Mouse (Mus musculus): ENCODE measurements at regions not wholly inside any gene's neighbourhood (a gene's known extent, or its start where the extent isn't known, plus 50 kb on each side); places are given as distances from the start of the nearest gene placed in this dataset.

DNA sequence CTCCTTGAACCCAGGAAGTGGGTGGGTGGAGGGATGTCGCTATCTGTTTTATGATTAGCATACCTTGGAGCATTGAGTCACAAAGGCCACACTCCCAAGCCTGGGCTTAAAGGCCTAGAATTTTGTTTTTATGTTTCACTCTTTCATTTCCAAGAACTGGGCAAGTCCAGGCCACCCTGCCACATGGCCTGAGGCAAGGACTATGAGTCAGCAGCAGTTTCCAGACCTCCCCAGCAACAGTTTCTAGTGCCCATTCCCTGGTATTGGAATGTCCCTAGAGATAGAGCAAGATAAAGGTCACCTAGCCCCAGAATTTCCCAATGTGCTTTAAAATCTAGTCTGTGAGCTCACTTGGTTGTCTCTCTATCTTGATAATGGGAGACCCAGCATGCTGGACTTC, 178.0 kb downstream of the Samd5 start:
- ATAC-seq (ENCODE audit: extremely low read depth, insufficient number of reproducible peaks, low FRiP score, poor library complexity, severe bottlenecking), result no peak

DNA sequence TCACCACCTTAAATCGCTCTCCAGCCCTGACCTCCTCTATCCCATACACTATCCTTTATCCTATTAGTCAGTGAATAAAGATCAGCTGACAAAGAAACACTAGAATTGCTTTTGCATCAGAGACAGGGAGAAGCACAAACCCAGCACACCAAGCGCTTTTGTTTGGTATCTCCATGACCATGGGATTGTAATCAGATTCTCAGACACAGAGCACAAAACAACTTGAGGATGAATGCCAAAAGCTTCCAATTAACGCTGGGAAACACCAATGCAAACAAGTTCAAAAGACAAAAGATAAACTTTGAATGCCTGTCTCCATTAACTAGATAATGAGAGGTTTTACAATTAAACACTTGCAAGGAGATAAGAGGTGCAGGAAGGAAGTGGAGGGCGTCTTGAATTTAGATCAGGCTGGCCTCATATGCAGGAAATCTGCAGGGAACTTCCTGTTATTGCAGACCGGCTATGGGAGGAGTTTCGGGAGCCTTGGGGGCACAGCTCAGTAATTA, 179.8 kb downstream of the Samd5 start:
- ATAC-seq (ENCODE audit: extremely low read depth, insufficient number of reproducible peaks, low FRiP score, poor library complexity, severe bottlenecking), result no peak

DNA sequence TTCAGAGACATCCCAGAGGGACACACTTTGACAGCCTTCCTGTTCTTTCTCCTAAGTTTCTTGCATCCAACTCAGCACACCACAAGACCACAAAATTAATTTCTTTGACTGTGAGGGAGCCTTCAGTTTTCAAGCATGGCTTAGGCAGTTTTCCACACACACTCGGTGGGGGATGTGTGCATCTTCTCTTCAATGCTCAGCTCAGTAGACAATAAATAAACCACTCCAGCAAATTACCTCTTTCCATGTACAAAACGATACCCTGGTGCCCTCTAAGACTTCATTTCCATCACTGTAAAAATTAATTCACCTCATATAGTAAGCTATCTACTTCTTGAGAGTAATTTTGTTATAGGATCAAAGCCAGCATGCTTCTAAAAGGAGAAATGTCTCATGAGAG, 184.6 kb downstream of the Samd5 start:
- ATAC-seq (ENCODE audit: extremely low read depth, insufficient number of reproducible peaks, low FRiP score, poor library complexity, severe bottlenecking), result no peak

DNA sequence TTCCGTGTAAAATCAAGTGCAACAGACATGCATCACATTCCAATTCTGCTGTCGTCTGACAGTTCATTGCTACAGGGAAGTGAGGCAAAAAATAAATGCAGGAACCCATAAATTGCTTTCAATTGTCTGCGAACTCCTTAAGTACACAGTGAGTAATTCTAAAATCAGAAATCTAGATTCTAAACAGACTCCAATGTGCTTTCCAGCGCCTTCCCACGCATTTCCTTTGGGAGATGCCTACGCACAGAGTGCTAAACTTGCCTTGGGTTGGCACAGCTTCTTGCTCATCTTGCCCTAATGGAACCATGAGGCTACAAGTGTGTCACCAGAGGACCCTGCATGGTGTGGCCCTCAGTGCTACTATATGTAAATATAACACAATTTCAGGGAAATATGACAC, 212.6 kb downstream of the Samd5 start:
- no peak for ATAC-seq (ENCODE audit: extremely low read depth, insufficient number of reproducible peaks, low FRiP score, poor library complexity, severe bottlenecking)

DNA sequence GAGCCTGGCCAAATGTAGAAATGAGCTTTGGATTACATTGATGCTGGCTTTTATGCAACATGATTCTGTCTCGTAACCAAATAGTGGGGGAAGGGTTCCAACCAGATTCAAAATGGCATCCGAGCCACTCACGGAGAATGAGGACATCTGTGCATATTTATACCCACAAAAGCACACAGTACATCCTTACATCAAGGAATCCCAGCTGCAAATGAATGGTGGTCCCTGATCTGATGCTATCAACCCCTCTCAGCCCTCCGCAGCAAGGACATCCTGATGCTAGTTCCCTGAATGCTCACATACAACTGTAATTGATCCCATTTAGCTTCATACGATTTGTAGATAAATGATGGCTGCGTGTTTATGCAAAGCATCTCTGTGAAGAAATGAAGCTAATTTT, 215.9 kb downstream of the Samd5 start:
- no peak for ATAC-seq (ENCODE audit: extremely low read depth, insufficient number of reproducible peaks, low FRiP score, poor library complexity, severe bottlenecking)

DNA sequence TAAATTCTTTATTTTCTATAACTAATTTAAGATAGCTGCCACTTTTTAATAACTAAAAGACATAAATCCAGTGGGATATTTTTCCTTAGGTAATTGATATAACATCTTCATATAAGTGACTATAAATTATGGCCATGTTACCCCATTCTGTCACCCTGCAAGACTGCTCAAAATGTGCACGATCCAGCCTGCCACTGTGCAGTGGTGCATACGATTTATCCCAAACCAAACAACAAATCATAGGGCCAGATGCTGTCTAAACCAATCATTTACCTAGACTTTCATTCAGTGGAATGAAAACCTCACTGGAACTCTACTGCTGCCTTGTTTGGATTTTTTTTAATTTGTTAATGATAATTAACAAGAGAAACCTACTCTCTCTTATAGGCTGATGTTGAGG, 216.5 kb downstream of the Samd5 start:
- no peak for ATAC-seq (ENCODE audit: extremely low read depth, insufficient number of reproducible peaks, low FRiP score, poor library complexity, severe bottlenecking)

DNA sequence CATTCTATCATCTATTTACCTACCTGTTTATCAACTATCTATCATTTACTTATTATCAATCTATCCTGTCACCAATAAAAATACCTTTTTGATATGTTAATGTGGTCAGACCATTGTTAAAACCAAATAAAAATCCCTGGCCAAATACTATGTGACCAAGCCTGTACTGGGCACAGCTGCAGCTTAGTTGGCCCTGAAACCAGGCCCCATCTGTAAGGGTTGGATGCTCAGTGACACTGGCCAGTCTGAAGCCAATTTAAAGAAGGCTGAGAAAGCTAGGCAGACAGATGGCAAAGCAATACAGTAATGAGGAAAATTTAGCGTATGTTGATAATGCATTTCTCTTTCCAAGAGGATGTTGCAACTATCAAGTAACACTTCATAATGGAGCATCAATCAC, 217.8 kb downstream of the Samd5 start:
- ATAC-seq (ENCODE audit: extremely low read depth, insufficient number of reproducible peaks, low FRiP score, poor library complexity, severe bottlenecking), result no peak

DNA sequence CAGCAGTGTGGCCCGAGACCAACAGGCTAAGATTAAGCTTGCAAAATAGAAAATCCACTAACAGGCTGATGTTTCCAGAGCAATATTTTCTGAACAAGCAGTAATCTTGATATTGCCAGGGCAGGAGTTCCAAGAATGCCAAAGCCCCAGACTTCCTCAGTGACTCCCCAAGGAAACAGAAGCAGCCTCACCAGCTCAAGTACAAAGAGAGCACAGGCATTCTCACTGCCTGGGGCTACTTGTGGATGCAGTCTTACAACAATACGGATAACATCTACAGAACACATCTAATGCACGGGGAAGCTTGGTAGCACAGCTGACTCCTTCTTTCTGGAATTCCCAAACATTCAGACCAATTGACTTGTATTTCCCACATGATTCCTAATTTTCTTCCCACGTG, 235.9 kb downstream of the Samd5 start:
- ATAC-seq (ENCODE audit: extremely low read depth, insufficient number of reproducible peaks, low FRiP score, poor library complexity, severe bottlenecking), result no peak

DNA sequence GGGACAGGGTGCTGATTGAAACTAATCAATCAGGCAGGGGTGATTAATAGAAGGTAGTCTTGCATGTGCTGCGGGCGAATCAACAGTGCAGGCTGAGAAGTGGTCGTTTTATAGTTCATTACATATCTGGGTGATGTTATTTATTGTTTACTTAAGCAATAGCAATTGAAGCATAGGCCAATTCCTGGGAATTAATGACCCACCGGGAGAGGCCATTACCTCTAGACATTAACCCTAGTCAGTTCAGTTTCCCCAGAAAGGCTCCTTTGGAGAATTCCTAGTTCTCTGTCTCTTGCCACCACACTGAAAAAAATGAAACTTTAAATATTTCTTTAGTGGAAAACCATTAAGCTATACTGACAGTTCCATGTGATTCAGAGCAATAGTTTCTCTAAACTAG, 236.6 kb downstream of the Samd5 start:
- ATAC-seq (ENCODE audit: extremely low read depth, insufficient number of reproducible peaks, low FRiP score, poor library complexity, severe bottlenecking), result no peak

DNA sequence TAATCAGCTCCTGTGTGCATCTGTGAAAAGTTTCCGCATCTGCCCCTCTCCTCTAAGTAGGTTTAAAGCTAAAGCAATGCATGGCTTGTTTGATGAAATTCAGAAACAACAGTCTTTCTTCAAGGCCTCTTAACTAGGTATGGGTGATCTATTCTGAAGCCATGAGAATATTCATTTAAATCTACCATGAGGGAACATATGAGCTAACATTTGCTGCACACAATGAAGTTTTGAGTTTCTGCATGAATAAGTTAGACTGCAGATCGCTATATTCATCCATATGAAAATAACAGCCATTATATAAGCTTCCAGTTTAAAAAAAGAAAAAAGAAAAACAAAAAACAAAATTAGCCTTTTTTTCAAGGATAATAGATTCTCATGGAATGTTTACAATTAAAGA, 245.9 kb downstream of the Samd5 start:
- no peak for ATAC-seq (ENCODE audit: extremely low read depth, insufficient number of reproducible peaks, low FRiP score, poor library complexity, severe bottlenecking)

DNA sequence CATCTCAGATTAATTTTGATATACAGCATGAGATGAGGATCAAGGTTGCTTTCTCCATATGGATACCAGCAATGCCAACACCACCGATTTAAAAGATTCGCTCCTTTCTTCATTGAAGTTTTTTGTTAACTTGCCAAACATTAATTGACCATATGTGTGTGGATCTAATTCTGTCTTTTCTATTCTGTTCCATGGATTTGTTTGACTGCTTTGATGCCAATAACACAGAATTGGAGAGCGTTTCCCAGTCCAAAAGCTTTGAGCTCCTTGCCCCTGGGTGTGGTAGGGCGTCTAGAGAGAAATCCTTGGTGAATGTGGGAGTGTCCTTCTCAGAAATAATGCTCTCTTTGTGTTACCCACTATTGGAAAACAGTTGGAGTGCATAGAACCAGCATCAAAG, 254.3 kb downstream of the Samd5 start:
- no peak for ATAC-seq (ENCODE audit: extremely low read depth, insufficient number of reproducible peaks, low FRiP score, poor library complexity, severe bottlenecking)

DNA sequence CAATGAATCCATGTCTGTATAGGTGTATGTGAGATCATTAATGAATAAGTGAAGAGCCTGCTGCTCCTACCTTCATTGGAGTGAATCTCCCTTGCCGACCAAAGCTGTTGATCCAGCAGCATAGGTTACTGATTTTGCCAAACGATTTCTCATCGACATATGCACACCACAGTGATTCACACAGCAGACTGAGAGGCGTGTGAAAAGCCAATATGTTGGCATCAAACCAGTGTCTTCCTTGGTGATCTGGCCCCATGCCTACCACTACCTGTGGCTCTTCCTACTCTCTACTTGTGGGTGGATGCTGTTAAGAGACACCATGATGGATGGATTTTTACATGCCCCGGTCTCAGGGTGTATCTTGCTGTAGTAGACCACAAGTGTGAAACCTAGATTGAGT, 258.3 kb downstream of the Samd5 start:
- no peak for ATAC-seq (ENCODE audit: extremely low read depth, insufficient number of reproducible peaks, low FRiP score, poor library complexity, severe bottlenecking)

DNA sequence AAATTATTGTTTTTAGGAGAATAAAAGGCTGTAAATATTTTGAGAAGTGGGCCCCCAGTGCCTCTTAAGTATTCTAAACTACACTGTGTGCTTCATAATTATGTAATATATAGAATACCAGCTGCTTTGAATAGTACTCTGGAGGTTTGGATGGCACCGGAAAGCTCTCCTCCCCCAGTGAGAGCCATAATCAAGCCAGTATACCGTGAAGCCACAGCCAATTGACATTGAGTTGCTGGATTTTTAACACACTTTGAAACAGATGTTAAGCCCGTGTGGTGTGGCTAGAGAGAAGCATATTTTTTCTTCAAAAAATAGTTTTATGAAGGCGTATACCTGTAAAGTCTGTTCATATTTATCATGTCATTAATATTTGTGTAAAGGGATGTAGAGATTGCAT, 268.9 kb downstream of the Samd5 start:
- no peak for ATAC-seq (ENCODE audit: extremely low read depth, insufficient number of reproducible peaks, low FRiP score, poor library complexity, severe bottlenecking)

DNA sequence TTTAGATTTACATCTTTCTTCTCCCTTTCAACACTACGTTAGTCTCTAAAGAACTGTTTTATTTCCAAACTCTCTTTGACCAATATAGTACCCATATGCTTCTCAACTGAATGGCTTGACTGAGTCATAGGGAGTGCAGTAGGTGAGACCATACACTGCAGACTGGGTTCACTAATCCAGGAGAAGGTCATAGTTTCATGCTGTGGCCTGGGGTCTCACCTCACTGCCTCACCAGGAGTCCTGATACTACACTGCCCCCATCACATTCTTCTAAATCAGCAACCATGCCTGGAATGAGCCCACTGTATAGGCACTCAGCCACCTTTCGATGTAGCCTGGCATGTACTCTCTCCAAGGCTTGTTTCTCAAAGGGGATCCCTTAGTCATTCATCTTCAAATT, 269.6 kb downstream of the Samd5 start:
- no peak for ATAC-seq (ENCODE audit: extremely low read depth, insufficient number of reproducible peaks, low FRiP score, poor library complexity, severe bottlenecking)

DNA sequence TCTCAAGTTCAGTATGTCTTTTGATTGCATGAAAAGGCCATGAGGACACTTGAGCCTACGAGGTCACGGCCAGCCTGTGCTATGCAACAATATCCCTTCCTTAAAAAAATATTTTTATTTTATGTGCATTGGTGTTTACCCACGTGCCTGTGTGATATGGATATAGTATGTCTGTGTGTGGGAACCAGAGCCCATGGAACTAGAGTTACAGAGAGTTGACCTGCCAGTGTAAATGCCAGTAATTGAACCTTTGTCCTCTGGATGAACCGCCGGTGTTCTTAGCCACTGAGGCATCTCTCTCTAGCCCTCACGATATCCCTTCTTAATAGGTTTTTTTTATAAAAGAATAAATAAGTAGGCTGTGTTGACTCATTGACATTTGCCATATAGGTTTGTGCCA, 270.0 kb downstream of the Samd5 start:
- ATAC-seq (ENCODE audit: extremely low read depth, insufficient number of reproducible peaks, low FRiP score, poor library complexity, severe bottlenecking), result no peak

DNA sequence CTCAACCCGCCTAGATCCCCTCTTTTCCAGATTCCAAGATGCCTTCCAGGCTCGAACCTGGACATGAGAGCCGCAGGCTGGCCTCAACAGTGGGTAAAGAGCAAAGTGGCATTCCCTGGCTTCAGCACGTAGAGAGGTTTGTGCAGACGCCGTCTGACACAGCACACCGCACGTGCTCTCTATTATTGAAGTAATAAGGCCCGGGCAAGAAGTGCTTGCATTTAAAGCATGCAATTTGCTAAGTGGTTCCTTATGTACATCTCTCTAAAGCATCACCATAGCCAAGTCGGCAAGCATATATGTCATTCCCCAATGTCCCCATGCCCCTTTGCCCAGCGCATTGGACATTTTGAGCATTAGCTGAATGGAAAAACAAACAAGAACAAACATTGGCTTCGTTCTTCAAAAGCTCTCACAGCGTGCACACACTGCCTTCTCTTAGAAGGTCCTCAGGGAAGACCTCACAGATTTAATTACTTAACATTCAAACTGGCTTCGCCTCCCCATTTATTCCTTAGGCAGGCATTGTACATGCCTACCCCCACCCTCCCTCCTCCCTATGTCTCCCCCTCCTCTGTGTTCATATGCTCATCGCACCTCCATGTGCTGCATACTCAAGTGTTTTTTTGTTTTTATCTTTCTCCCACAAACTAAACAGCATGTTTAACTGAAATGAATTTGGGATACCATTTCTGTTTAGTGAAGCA, 273.9 kb downstream of the Samd5 start:
- ATAC-seq (ENCODE audit: extremely low read depth, insufficient number of reproducible peaks, low FRiP score, poor library complexity, severe bottlenecking), result no peak

DNA sequence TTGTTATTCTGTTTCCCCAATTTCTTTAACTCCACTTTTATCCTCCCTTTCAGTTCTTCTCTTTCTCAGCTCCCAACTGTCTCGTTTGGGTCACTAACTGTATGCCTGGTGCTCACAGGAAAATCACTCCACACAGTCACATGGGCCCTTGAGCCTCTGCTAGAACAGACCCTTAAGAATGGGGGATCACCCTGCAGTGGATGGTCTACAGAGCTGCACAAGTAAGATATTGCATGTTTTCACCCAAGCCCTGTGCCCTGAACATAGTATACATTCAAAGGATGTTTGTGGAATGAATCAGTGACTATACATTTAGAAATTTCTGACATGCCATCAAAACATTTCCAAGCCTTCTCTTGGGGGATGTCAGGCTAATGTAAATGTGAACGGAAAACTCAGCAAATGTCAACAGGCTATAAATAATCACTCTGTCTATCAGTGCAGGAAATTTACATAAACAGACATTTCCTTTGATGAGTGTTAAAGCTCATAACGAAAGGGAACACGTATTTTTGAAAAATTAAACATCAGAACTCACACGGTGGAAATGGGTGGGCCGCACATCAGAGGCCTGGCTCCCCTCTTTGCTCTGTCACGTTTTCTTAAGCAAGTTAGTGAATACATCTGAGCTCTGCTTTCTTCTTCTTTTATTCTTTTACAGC, 297.4 kb downstream of the Samd5 start:
- no peak for ATAC-seq (ENCODE audit: extremely low read depth, insufficient number of reproducible peaks, low FRiP score, poor library complexity, severe bottlenecking)

DNA sequence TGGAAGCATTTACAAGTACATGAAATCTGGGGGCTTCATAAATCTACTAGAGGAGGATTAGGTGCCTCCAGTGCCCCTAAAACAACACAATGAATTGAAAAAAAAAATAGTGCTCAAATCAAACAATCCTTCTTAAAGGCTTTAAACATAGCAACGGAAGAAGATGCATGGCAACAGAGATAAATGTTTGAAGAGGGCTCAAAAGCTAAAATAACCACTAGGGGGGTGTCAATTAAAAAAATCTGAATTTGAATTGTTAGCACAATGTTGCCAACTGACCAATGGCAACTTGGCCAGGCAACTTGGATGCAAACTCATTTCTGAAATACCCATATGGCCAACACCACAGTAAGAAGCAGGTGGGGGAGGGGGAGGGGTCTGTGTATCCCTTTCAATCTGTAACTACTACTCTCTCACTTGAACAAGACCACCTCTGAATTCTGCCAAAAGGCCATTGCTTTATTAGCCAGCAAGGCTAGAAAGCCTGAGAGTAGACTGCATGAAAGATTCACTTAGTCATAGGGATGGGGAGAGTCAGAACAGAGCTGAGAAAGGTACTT, 312.6 kb downstream of the Samd5 start:
- no peak for ATAC-seq (ENCODE audit: extremely low read depth, insufficient number of reproducible peaks, low FRiP score, poor library complexity, severe bottlenecking)

DNA sequence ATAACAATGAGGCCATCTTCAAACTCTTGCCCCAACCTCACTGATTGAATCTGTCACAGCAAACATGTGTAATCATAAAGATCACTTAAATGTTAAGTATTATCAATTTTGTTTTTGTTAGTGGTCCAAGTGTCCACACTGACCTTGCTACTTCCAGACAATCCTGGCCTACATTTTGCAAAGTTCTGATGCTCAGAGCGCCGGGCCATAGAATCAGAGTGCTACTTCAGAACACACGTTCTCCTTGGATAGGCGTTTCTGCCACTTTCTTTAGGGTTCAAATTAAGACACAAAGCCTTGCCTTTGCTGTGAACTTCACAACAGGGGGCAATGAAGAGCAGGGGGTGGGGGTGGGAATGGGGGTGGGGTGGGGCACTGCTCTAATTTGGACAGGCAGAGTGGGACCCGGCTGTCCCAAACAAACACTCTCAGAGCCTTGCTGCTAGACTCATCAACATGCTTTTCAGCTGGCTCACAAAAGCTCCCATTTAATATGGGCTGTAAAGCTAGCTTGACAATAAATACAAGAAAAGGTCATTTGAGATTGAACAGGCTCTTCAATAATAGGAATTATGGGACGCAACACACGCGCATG, 336.7 kb downstream of the Samd5 start:
- no peak for ATAC-seq (ENCODE audit: extremely low read depth, insufficient number of reproducible peaks, low FRiP score, poor library complexity, severe bottlenecking)

DNA sequence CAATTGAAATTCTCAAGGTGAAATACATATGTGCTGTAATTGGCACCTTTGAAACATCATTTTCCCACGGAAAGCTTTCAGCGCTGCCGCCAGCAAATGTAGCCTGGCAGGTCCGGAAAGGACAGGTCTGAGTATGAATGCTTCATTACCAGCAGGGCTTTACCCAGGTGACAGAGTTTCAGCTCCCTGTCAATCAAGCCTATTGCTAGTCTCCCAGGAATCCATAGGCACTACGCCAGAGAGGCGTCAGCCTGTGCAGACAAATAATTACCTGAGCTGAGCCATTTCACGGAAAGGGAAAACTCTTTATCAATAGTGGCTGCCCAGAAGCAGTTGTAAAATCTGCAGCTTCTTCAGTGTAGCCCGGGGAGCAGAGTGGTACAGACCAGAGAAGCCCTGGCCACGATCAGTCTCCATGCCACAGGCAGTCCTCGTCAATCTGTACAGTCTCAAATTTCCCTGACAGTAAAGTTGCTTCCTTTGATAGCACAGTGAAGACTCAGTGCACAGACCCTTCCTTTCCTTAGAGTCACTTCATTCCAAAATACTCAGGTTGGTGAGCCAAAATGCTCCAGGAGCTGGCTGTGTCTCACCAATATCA, 340.7 kb downstream of the Samd5 start:
- no peak for ATAC-seq (ENCODE audit: extremely low read depth, insufficient number of reproducible peaks, low FRiP score, poor library complexity, severe bottlenecking)
